Mouse (Mus musculus) thymus, postnatal 36 days (tissue): ENCODE results near the gene Hist1h4n.
A peak's percentile ranks its signal among the peaks of the same experiment; 100 is the strongest.
"Not testable (repeated sequence)": the region's sequence is repeated elsewhere in the genome, so short reads cannot be mapped to it uniquely, and the experiment has no call there.

Experiments used
- DNase-seq, 2 experiments: peaks; one replicate each; pipeline ENCODE4 v3.0.0; 2022; ENCODE audit warnings: mixed read lengths in 2 of 2

Hist1h4n gene

GRCm38 (mm10) chr13:21831418-21832394, at the start of gene Hist1h4n:
Gene Hist1h4n, minus strand, starts transcription at chr13:21832196.
- peak; percentile 40 to 54 for DNase-seq

- no peak for DNase-seq
Measured at GRCm38 (mm10) chr13:21880735-21881134, 48.7 kb upstream of the Hist1h4n start.

GRCm38 (mm10) chr13:21865503-21865902, 33.5 kb upstream of the Hist1h4n start:
- DNase-seq: not testable (repeated sequence)

DNA sequence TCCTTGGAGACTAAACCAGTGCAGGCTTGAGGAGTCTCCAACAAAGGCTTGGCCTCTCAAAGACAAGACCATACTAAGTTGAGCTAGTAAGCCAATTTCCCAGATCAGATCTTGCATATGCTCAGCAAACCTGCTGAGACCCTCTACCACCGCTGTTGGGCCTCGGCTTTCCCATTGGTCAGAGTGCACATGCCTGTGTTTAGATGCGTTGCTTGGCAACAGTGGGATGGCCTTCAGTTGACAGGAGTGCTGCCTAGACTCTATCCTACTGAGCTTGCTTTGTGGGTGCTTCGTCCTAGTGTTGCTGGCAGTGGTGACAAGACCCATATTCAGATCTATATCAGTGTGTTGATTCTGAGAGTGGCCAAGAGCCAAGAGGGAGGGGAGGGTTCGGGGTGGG, 29.6 kb upstream of the Hist1h4n start:
- DNase-seq: no peak

- DNase-seq: peak; percentile 7 to 14
Measured at GRCm38 (mm10) chr13:21855698-21856162, 23.7 kb upstream of the Hist1h4n start.

GRCm38 (mm10) chr13:21855146-21855545, 23.1 kb upstream of the Hist1h4n start:
- peak; percentile 74 for DNase-seq

- no peak for DNase-seq
Measured at GRCm38 (mm10) chr13:21852215-21852945, 20.4 kb upstream of the Hist1h4n start.

- DNase-seq: not testable (repeated sequence)
Measured at GRCm38 (mm10) chr13:21850696-21851095, 18.7 kb upstream of the Hist1h4n start.

DNA sequence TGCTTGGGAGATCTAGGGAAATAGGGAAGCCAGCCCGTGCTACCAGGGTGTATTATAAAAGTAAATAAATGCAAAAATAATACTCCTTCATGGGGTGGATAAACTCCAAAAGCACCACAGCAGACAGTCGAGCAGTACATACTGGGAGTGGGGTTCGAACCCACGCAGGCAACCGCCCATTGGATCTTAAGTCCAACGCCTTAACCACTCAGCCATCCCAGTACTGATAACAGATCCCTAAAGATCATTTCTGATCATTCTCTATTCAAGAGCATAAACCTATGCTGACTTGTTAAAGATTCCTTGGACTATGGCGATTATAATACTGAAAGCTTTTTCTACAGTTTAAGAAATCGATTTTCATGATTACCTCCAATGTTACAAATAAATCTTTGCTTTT, 15.9 kb upstream of the Hist1h4n start:
- DNase-seq: no peak

DNA sequence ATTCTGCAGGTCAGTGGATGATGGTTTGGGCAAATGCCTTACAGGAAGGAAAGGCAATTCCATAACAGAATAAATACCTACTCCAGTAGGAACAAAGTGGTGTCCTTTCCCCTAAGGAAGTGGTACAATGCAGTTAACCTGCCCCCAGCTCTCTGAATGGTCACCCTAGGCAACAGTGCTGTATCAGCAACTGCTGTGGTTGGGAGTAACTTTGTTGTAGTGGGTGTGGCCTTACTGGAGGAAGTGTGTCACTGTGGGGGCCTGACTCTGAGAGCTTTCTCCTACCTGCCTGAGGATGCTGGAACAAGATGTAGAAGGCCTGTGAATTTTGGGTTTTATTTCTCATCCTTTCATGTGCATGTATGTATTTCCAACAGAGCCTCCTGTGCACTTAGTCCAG, 14.4 kb upstream of the Hist1h4n start:
- not testable (repeated sequence) for DNase-seq

- DNase-seq: not testable (repeated sequence)
Measured at GRCm38 (mm10) chr13:21840508-21840907, 8.5 kb upstream of the Hist1h4n start.

DNA sequence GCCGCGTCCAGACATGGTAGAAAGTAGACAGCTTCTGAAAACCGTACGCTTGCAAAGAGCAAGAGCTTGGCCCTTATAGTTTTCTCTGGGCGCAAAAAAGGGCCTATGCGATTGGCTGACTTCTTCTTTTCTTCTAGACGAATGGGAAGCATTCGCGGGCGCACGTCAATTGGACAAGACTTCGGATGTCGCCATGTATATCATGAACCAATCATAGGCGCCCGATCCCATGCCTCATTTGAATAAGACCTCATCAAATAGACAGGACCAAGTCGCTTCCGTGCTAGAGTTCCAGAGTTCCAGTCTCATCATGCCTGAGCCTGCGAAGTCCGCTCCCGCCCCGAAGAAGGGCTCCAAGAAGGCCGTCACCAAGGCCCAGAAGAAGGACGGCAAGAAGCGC, 1.5 kb upstream of the Hist1h4n start, which contains the start of the genes Hist1h2ap and Hist1h2br:
Hist1h2ap (minus strand) TSS at position 47 of the 400 bp plus-strand sequence.
Hist1h2br (plus strand) TSS at position 283 of the 400 bp plus-strand sequence.
- not testable (repeated sequence) for DNase-seq

DNA sequence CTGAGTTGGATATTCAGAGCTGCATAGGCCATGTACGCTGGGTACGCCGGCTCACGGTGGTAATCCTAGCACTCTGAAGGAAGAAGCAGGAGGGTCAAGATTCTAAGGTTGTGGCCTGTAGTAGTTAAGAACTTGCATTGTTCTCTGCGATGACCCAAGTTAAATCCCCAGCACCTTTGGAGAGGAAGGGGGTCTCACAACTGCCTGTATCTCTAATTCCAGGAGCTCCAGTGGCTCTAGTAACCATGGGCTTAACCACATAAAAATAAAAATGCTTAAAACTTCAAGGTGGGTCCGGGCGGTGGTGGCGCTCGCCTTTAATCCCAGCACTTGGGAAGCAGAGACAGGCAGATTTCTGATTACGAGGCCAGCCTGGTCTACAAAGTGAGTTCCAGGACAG, 1.7 kb downstream of the Hist1h4n start:
- DNase-seq: peak in 1 of 2 experiments; percentile 9

DNA sequence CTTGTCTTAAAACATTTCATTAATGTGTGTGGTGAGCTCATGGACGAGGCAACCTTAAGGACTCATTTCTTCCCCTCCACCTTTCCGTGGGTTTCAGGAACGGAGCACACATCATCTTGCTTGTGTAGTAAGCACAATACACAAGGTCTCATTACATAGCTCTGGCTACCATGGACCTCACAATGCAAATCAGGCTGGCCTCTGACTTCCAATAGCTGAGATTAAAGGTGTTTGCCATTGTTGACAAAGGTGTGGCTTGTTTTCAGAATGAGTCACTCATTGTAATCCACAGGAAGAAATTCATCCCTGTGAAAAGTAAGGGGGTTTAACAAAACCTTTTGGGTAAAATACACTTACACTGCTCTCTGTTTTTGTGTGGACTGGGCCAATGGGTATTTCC, 3.5 kb downstream of the Hist1h4n start:
- DNase-seq: no peak

- DNase-seq: not testable (repeated sequence)
Measured at GRCm38 (mm10) chr13:21820082-21820890, 11.7 kb downstream of the Hist1h4n start.

DNA sequence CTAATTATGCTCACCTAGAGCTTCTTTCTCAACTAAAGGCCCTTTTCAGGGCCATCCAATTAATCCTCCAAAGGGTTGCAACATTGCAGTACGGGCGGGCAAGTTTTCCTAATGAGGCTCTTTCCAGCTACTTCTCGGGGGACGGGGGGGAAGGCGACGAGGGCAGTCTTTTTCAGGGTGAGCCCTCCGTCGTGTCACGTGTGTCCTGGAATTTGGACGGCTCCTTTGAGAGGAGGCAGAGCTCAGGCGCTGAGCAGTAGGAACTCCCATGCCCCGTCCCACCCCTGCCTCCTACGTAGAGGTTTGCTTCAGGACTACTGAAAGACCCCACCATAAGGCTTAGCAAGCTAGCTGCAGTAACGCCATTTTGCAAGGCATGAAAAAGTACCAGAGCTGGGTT, 19.9 kb downstream of the Hist1h4n start:
- DNase-seq: peak; percentile 5 to 22

GRCm38 (mm10) chr13:21811539-21811938, 20.5 kb downstream of the Hist1h4n start, which contains the start of gene Hist1h4m:
Gene Hist1h4m, plus strand, starts transcription at chr13:21811746.
- peak; percentile 51 to 64 for DNase-seq

DNA sequence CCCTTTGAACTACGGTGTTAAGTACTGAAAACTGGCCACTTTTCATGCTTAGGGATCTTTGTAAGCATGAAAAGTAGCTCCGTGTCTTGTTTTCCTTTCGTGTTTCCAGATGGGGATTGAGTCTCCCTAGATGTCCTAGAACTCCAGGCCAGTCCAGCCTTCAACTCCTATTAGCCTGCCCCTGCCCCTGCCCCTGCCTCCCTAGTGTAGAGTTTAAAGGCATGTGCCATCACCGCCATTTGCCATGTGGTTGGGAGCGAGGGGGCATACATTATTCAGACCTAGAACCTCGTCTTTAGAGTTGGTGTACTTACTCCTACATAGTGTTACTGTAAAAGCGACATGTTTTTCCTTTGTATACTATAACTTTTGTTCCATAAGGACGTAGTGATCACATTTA, 20.9 kb downstream of the Hist1h4n start:
- DNase-seq: not testable (repeated sequence)

- not testable (repeated sequence) for DNase-seq
Measured at GRCm38 (mm10) chr13:21810073-21810472, 21.9 kb downstream of the Hist1h4n start, which contains the start of the genes Hist1h2bq and Hist1h2ao. Gene Hist1h2bq, minus strand, starts transcription at chr13:21810197. Gene Hist1h2ao, plus strand, starts transcription at chr13:21810465.

DNA sequence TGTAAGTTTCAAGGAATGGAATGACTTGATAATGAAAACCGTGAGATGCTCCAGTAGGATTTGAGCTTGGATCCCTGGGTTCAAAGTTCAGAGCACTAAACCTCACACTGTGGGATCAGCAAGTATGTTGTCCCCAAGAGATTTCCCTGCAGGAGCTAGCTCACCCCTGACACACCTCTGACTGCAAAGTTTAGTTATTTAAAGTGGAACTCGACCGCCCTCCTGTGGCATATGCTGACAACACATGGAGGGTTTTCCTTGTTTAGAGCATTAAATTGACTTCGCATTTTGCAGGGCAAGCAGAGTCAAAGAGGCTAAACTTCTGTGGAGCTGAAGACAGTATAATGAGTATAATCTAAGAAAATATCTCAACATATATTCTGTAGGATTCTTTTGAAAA, 28.9 kb downstream of the Hist1h4n start:
- not testable (repeated sequence) for DNase-seq

DNA sequence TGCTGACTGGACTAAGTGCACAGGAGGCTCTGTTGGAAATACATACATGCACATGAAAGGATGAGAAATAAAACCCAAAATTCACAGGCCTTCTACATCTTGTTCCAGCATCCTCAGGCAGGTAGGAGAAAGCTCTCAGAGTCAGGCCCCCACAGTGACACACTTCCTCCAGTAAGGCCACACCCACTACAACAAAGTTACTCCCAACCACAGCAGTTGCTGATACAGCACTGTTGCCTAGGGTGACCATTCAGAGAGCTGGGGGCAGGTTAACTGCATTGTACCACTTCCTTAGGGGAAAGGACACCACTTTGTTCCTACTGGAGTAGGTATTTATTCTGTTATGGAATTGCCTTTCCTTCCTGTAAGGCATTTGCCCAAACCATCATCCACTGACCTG, 34.8 kb downstream of the Hist1h4n start:
- DNase-seq: not testable (repeated sequence)

- no peak for DNase-seq
Measured at GRCm38 (mm10) chr13:21795584-21795983, 36.4 kb downstream of the Hist1h4n start.
